Mouse (Mus musculus) small intestine, adult 2 months (tissue): ENCODE data around the gene Hoxb1.

Experiments used
- CTCF ChIP-seq: fragments of 200-500 bp; IDR thresholded peaks from 2 replicates; pipeline ENCODE4 v1.5.1; 2012; ENCODE audit warnings: low read depth, mild to moderate bottlenecking, control low read depth, inconsistent platforms, low read length, moderate library complexity, mixed read lengths; ENCODE audit not compliant: insufficient replicate concordance, insufficient read length; ENCODE audit errors: extremely low read depth
- POLR2A ChIP-seq: fragments of 200-500 bp; IDR thresholded peaks from 2 replicates; pipeline ENCODE4 v1.6.1; 2012; ENCODE audit warnings: low read depth, mild to moderate bottlenecking, control low read depth, inconsistent platforms, low read length, moderate library complexity

DNA sequence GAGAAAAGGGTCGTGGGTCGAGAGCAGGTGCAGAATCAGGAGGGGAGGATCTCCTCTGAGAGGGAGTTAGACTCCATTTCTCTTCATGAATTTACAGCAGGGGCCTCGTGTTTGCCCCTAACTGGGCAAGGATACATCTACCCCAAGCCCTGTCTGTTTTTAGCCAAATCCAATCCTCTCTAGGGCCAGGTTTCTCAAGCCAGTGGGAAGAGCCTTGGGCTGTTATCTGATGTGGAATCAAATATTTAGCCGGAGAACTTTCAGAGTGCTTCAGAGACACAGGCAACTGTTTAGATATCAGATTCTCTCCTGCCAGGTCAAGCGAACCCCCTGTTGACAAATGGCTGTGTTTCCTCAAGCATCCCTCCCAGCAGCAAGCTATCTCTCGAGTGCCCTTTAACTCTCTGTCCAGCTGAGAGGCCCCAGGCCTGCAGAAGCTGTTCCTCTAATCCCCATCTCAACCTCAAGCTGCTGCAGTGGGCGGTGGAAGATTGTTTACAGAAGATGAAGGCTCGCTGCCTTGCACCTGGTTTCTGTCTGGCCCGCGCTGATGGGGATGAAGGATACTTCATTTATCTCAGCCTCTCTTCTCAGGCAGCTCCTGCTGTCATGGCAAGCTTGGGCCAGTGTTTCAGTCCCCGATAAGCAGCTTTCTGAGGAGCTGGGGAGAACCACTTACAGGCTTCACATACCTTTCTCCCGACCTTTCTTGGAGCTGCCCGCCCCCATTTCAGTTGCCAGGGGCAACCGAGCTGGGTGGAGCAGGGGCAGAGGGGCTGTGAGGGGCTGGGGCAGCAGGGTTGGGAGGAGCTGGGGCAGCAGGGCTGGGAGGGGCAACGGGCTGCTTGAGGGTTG, 31.4 kb downstream of the Hoxb1 start:
- TF ChIP-seq CTCF (no peak), POLR2A (no peak)
